Mouse (Mus musculus) kidney, adult 9 months (tissue): ENCODE data around the gene Mob3b.

Experiments used
- DNase-seq: peaks from one replicate; pipeline ENCODE4 v3.0.0; 2022

Mob3b gene

GRCm38 (mm10) chr4:35063146-35063719, 94.1 kb downstream of the Mob3b start:
- DNase-seq, result no peak

- no peak for DNase-seq
Observed at GRCm38 (mm10) chr4:35060964-35061363, 96.3 kb downstream of the Mob3b start.

GRCm38 (mm10) chr4:35060401-35060800, 96.9 kb downstream of the Mob3b start:
- no peak for DNase-seq

- no peak for DNase-seq
Observed at GRCm38 (mm10) chr4:35054362-35054761, 102.9 kb downstream of the Mob3b start.

- peak; percentile 63 for DNase-seq
Observed at GRCm38 (mm10) chr4:35052174-35052942, 104.9 kb downstream of the Mob3b start.

GRCm38 (mm10) chr4:35051152-35051551, 106.1 kb downstream of the Mob3b start:
- DNase-seq, result no peak

GRCm38 (mm10) chr4:35049742-35050058, 107.6 kb downstream of the Mob3b start:
- DNase-seq, result no peak

GRCm38 (mm10) chr4:35049036-35049741, 108.1 kb downstream of the Mob3b start:
- DNase-seq, result peak; percentile 14

- no peak for DNase-seq
Observed at GRCm38 (mm10) chr4:35040896-35041295, 116.4 kb downstream of the Mob3b start.

- peak; percentile 27 for DNase-seq
Observed at GRCm38 (mm10) chr4:35040306-35040705, 117.0 kb downstream of the Mob3b start.

- DNase-seq, result no peak
Observed at GRCm38 (mm10) chr4:35037824-35038223, 119.5 kb downstream of the Mob3b start.

- DNase-seq, result peak; percentile 35
Observed at GRCm38 (mm10) chr4:35034504-35035290, 122.6 kb downstream of the Mob3b start.

- no peak for DNase-seq
Observed at GRCm38 (mm10) chr4:35032758-35033157, 124.5 kb downstream of the Mob3b start.

GRCm38 (mm10) chr4:35031623-35032022, 125.7 kb downstream of the Mob3b start:
- DNase-seq, result no peak

GRCm38 (mm10) chr4:35031141-35031540, 126.1 kb downstream of the Mob3b start:
- DNase-seq, result no peak

GRCm38 (mm10) chr4:35018416-35018815, 138.9 kb downstream of the Mob3b start:
- DNase-seq, result no peak

- peak; percentile 63 for DNase-seq
Observed at GRCm38 (mm10) chr4:35012401-35013307, 144.6 kb downstream of the Mob3b start.

- DNase-seq, result no peak
Observed at GRCm38 (mm10) chr4:35006541-35007260, 150.6 kb downstream of the Mob3b start.

GRCm38 (mm10) chr4:35006056-35006455, 151.2 kb downstream of the Mob3b start:
- DNase-seq, result peak; percentile 57

- DNase-seq, result no peak
Observed at GRCm38 (mm10) chr4:35005068-35005769, 152.1 kb downstream of the Mob3b start.

- no peak for DNase-seq
Observed at GRCm38 (mm10) chr4:35004473-35004872, 152.8 kb downstream of the Mob3b start.
